Mouse (Mus musculus) CH12.LX (cell line): Measurements from ENCODE around the gene Pml. TPM values are rescaled to one million over a fixed set of nuclear protein-coding genes. Genes with fewer than 3 reads are reported as not detected.

Experiments used
- DNase-seq: peaks from one replicate; pipeline ENCODE4 v3.0.0-alpha.2; 2013; ENCODE audit errors: extremely low read depth
- H3K27ac ChIP-seq: 2 replicates; pipeline ENCODE4 v1.5.1; 2012; ENCODE audit warnings: low read depth, mild to moderate bottlenecking, control low read depth, moderate library complexity; ENCODE audit not compliant: insufficient read depth
- H3K27me3 ChIP-seq: replicated peaks from 2 replicates; pipeline ENCODE3; 2012; ENCODE audit warnings: inconsistent platforms
- H3K36me3 ChIP-seq, 2 experiments: replicated peaks in 1 of 2; 2 replicates each; pipeline versions ENCODE3 to v1.6.1; 2012; ENCODE audit warnings: inconsistent platforms in 1 of 2, low read length in 1 of 2, mild to moderate bottlenecking in 1 of 2, mixed read lengths in 1 of 2, moderate library complexity in 1 of 2; ENCODE audit not compliant: control insufficient read depth in 1 of 2, insufficient read depth in 1 of 2
- H3K4me1 ChIP-seq, 2 experiments: 2 replicates each; pipeline ENCODE4 v1.6.1; 2012; ENCODE audit warnings: inconsistent platforms in 1 of 2, moderate library complexity in 1 of 2; ENCODE audit not compliant: insufficient read depth in 2 of 2, control insufficient read depth in 1 of 2
- H3K4me2 ChIP-seq: 2 replicates; pipeline ENCODE4 v1.6.1; 2012; ENCODE audit warnings: low read depth, mild to moderate bottlenecking, control low read depth; ENCODE audit not compliant: poor library complexity, insufficient read depth, severe bottlenecking
- H3K4me3 ChIP-seq, 3 experiments: fragments of 150-350 bp in 1 of 3; sonication (generic) in 1 of 3; replicated peaks in 1 of 3; 2 replicates each; pipeline versions ENCODE3 to v1.5.1; 2011 to 2012; ENCODE audit warnings: low read depth in 2 of 3, low read length in 2 of 3, mild to moderate bottlenecking in 2 of 3, moderate library complexity in 2 of 3, control low read depth in 1 of 3, improper control_type of control experiment in 1 of 3, inconsistent platforms in 1 of 3, mixed read lengths in 1 of 3; ENCODE audit not compliant: poor library complexity in 1 of 3
- H3K79me2 ChIP-seq: replicated peaks from 2 replicates; pipeline ENCODE4 v1.6.1; 2012; ENCODE audit warnings: mild to moderate bottlenecking, moderate library complexity; ENCODE audit not compliant: control insufficient read depth, poor library complexity, insufficient read depth, severe bottlenecking; ENCODE audit errors: extremely low read depth
- H3K9ac ChIP-seq: 2 replicates; pipeline ENCODE4 v1.6.1; 2012; ENCODE audit warnings: low read depth, mild to moderate bottlenecking, control low read depth, moderate library complexity; ENCODE audit not compliant: insufficient read depth
- H3K9me3 ChIP-seq: replicated peaks from 2 replicates; pipeline ENCODE3; 2012; ENCODE audit warnings: low read length, inconsistent platforms, mixed read lengths
- BHLHE40 ChIP-seq: IDR thresholded peaks from 2 replicates; pipeline ENCODE4 v1.6.1; 2011; ENCODE audit warnings: mild to moderate bottlenecking, low read depth, low read length, improper control_type of control experiment
- CTCF ChIP-seq, 2 experiments: IDR thresholded peaks in 1 of 2; conservative IDR thresholded peaks in 1 of 2; 2 replicates each; pipeline ENCODE4 v1.5.1; 2011 to 2012; ENCODE audit warnings: low read depth in 2 of 2, low read length in 2 of 2, improper control_type of control experiment in 1 of 2, inconsistent platforms in 1 of 2, mild to moderate bottlenecking in 1 of 2, moderate library complexity in 1 of 2
- EP300 ChIP-seq: IDR thresholded peaks from 2 replicates; pipeline ENCODE4 v1.6.1; 2011; ENCODE audit warnings: low read length, improper control_type of control experiment
- ETS1 ChIP-seq: conservative IDR thresholded peaks from 2 replicates; pipeline ENCODE4 v1.6.1; 2012; ENCODE audit warnings: low read depth, mild to moderate bottlenecking, inconsistent platforms, low read length, improper control_type of control experiment, moderate library complexity
- GABPA ChIP-seq: IDR thresholded peaks from 2 replicates; pipeline ENCODE4 v1.6.1; 2012; ENCODE audit warnings: low read depth, low read length, improper control_type of control experiment, inconsistent platforms; ENCODE audit not compliant: insufficient replicate concordance
- HCFC1 ChIP-seq: IDR thresholded peaks from 2 replicates; pipeline ENCODE4 v1.6.1; 2012; ENCODE audit warnings: low read depth, mild to moderate bottlenecking, inconsistent platforms, low read length, improper control_type of control experiment
- JUND ChIP-seq: conservative IDR thresholded peaks from 2 replicates; pipeline ENCODE4 v1.6.1; 2011; ENCODE audit warnings: low read depth, low read length, improper control_type of control experiment
- KAT2A ChIP-seq: IDR thresholded peaks from 2 replicates; pipeline ENCODE4 v1.6.1; 2012; ENCODE audit warnings: low read length, improper control_type of control experiment, inconsistent platforms; ENCODE audit not compliant: insufficient replicate concordance
- MAFK ChIP-seq: IDR thresholded peaks from 2 replicates; pipeline ENCODE4 v1.6.1; 2011; ENCODE audit warnings: low read length, improper control_type of control experiment; ENCODE audit not compliant: insufficient replicate concordance
- MAX ChIP-seq: IDR thresholded peaks from 2 replicates; pipeline ENCODE4 v1.6.1; 2011; ENCODE audit warnings: low read length, improper control_type of control experiment
- NELFE ChIP-seq: IDR thresholded peaks from 2 replicates; pipeline ENCODE4 v1.6.1; 2011; ENCODE audit warnings: low read depth, low read length, improper control_type of control experiment
- POLR2A ChIP-seq: IDR thresholded peaks from 2 replicates; pipeline ENCODE4 v1.6.1; 2011; ENCODE audit warnings: low read depth, mild to moderate bottlenecking, improper control_type of control experiment, low read length
- POLR2AphosphoS2 ChIP-seq: IDR thresholded peaks from 2 replicates; pipeline ENCODE4 v1.6.1; 2011; ENCODE audit warnings: low read depth, low read length, improper control_type of control experiment
- RAD21 ChIP-seq: IDR thresholded peaks from 2 replicates; pipeline ENCODE4 v1.6.1; 2011; ENCODE audit warnings: low read depth, mild to moderate bottlenecking, low read length, improper control_type of control experiment, moderate library complexity
- SMC3 ChIP-seq: IDR thresholded peaks from 2 replicates; pipeline ENCODE4 v1.6.1; 2011; ENCODE audit warnings: low read depth, low read length, improper control_type of control experiment
- USF2 ChIP-seq: conservative IDR thresholded peaks from 2 replicates; pipeline ENCODE4 v1.6.1; 2011; ENCODE audit warnings: low read depth, low read length, improper control_type of control experiment
- ZC3H11A ChIP-seq: IDR thresholded peaks from 2 replicates; pipeline ENCODE4 v1.6.1; 2012; ENCODE audit warnings: low read depth, mild to moderate bottlenecking, inconsistent platforms, low read length, improper control_type of control experiment
- ZNF384 ChIP-seq: IDR thresholded peaks from 2 replicates; pipeline ENCODE4 v1.6.1; 2012; ENCODE audit warnings: low read depth, low read length, improper control_type of control experiment, inconsistent platforms
- dilution Hi-C: fragments of 300-500 bp; cut with MboI; formaldehyde crosslinking; loops from 2 replicates; pipeline ENCODE4 v1.14.3; 2020; ENCODE audit warnings: low sequenced_read_pairs; ENCODE audit not compliant: extremely low pct_unique_long_range_greater_than_20kb, extremely low pct_ligation_motif_present
- in situ Hi-C: fragments of 300-500 bp; cut with MboI; formaldehyde crosslinking; loops from 3 replicates; pipeline ENCODE4 v1.14.3; 2019; ENCODE audit warnings: low sequenced_read_pairs, low pct_ligation_motif_present, low pct_unique_long_range_greater_than_20kb, mixed read lengths
- polyA plus RNA-seq: library from polyadenylated mRNA; unstranded; fragments of >175 nt; gene quantifications from 2 replicates; pipeline ENCODE4 v1.2.1, GENCODE M21; 2012; ENCODE audit warnings: low read depth; ENCODE audit not compliant: insufficient read length
- total RNA-seq, 2 experiments: library from RNA; depleted of rRNA; stranded (reverse); fragments of 300-350 nt in 1 of 2; fragments of >200 nt in 1 of 2; gene quantifications; 2 replicates each; pipeline ENCODE4 v1.2.3; 2012 to 2014

Gene Pml
- total and polyA plus RNA-seq, 3 experiments, result 8.3 to 56.9 (median 21.2) TPM

DNA sequence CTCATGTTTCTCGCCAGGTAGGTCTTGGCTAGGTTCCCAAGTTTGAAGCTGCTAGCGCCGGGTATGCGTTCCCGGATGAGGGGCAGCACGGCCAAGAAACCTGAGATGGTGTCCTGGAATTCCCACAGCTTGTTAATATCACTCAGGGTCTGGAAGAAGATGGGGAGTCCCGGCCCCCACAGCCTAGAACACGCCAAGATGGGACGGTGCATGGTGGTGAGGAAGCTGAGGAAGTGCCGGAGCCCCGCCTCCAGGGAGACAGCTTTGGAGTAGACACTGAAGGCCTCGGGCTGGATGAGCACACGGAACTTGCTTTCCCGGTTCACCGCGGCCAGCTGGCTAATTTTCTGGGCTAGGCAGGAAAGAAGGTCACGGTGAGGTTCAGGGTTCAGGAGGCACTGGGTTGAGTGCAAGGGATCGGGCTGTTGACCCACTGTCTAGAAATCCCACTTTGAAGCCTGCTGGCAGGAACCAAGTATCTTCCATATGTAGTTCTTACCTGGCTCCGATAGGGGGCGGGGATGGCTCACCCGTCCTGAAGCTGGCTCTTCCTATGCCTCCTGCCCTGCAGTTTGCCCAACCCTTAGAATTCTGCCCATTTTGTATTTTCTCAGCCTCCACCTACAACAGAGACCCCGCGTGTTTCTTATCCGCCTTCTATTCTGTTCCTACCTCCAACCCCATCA lies 29.2 kb downstream of the Pml start:
- in situ Hi-C loops, result no loop called here
- peak; percentile 54 for DNase-seq

DNA sequence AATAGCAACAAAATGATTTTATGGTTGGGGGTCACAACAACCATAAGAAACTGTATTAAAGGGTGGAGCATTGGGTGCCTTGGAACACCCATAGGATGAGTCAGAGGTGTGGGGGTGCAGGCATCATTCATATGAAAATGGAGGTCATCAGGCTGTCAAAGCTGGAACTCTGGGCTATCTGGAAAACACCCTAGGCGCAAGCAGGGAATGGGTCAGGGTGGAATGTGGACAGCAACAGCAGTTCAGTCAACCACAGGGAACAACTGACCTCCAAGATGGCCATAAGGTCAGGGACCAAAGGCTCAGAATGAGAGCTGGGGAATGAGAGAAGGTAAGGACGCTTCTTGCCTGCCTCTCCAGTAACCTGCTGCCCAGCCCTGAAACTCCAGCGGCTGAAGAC lies 31.0 kb downstream of the Pml start:
- Histone ChIP-seq H3K4me1 (no peaks in the 10 kb centered on the region), H3K9me3 (no peaks in the 10 kb centered on the region), H3K79me2 (no peaks in the 10 kb centered on the region), H3K27me3 (no peaks in the 10 kb centered on the region), H3K4me3 (no peak overlapping the region), H3K4me2 (no peak overlapping the region), H3K27ac (no peak overlapping the region), H3K9ac (no peak overlapping the region), H3K36me3 (peaks cover 48 to 63% of the 10 kb centered on the region in 2 experiments)
- dilution Hi-C loops, result no loop called here
- no peak for TF ChIP-seq POLR2AphosphoS2
- TF ChIP-seq BHLHE40, result no peak
- in situ Hi-C loops, result no loop called here
- no peak for DNase-seq

More for the DNA sequence above, 29.2 kb downstream of the Pml start:
- Histone ChIP-seq H3K27ac (no peak overlapping the region), H3K36me3 (peaks cover 63 to 81% of the 10 kb centered on the region in 2 experiments), H3K9me3 (no peaks in the 10 kb centered on the region), H3K79me2 (no peaks in the 10 kb centered on the region), H3K4me3 (no peak overlapping the region)
- dilution Hi-C loops, result no loop called here
- TF ChIP-seq ETS1 (no peak), ZNF384 (no peak), USF2 (no peak), HCFC1 (no peak), CTCF (conservative IDR thresholded peaks at IDR 0.05 in 1 of 2, IDR thresholded peaks at IDR 0.05 in 1 of 2; ENCODE audit: low read depth in 2 of 2, low read length in 2 of 2) (peak; percentile 58 to 66), EP300 (no peak), JUND (no peak), GABPA (no peak), NELFE (no peak), POLR2A (no peak), RAD21 (peak; percentile 58), BHLHE40 (no peak), SMC3 (peak; percentile 49), MAX (no peak), KAT2A (no peak), POLR2AphosphoS2 (no peak), MAFK (no peak), ZC3H11A (no peak)
- TF ChIP-seq, all 38 proteins: peak for 3
- H3K4me2 ChIP-seq, result no peak overlapping the region
- no peaks in the 10 kb centered on the region for H3K27me3 ChIP-seq
- H3K4me1 ChIP-seq, result no peaks in the 10 kb centered on the region
- H3K9ac ChIP-seq, result no peak overlapping the region
